Comparison of ENCODE assay signal across 8 mouse cellular contexts in genomic region chr17:49942674-49943073, GRCm38 (mm10).
DNase-seq lines count a peak whose midpoint lies in the region; ATAC-seq and TF ChIP-seq lines count a peak whose summit lies in the region.

No protein-coding gene starts in this region.

- no peaks in the 10 kb centered on the region for H3K27me3 ChIP-seq in lung, embryonic 14.5 days (ENCODE audit: insufficient read depth, low read length)
- H3K27me3 ChIP-seq in embryonic facial prominence, embryonic 10.5 days (replicated peaks; ENCODE audit: low read depth, poor library complexity, severe bottlenecking) = no peaks in the 10 kb centered on the region
- H3K27me3 ChIP-seq in splenic B cell, adult 2 months (ENCODE audit: control insufficient read depth, insufficient read depth, low read length, poor library complexity, severe bottlenecking) = no peaks in the 10 kb centered on the region

- TF ChIP-seq CTCF in lung, embryonic 14.5 days (IDR thresholded peaks at IDR 0.05; ENCODE audit: low read depth) = peak; percentile 73

- H3K36me3 ChIP-seq in lung, embryonic 14.5 days (ENCODE audit: insufficient read depth) = no peaks in the 10 kb centered on the region
- H3K36me3 ChIP-seq in embryonic facial prominence, embryonic 10.5 days (replicated peaks) = no peaks in the 10 kb centered on the region
- no peaks in the 10 kb centered on the region for H3K36me3 ChIP-seq in splenic B cell, adult 2 months (ENCODE audit: control insufficient read depth, insufficient read depth, low read length, poor library complexity, severe bottlenecking)

- H3K9me3 ChIP-seq in lung, embryonic 14.5 days (ENCODE audit: low read depth, low read length) = no peaks in the 10 kb centered on the region
- no peaks in the 10 kb centered on the region for H3K9me3 ChIP-seq in embryonic facial prominence, embryonic 10.5 days

- H3K4me3 ChIP-seq in lung, embryonic 14.5 days (ENCODE audit: low read depth, low read length) = no peak overlapping the region
- H3K4me3 ChIP-seq in embryonic facial prominence, embryonic 10.5 days = no peak overlapping the region

- H3K9ac ChIP-seq in lung, embryonic 14.5 days = no peak overlapping the region

- no peak for ATAC-seq in lung, embryonic 14.5 days (ENCODE audit: insufficient read depth)

- no peak overlapping the region for H3K4me2 ChIP-seq in lung, embryonic 14.5 days

- no peaks in the 10 kb centered on the region for H3K4me1 ChIP-seq in lung, embryonic 14.5 days (ENCODE audit: insufficient read depth)
- H3K4me1 ChIP-seq in embryonic facial prominence, embryonic 10.5 days = no peaks in the 10 kb centered on the region

- H3K27ac ChIP-seq in lung, embryonic 14.5 days (ENCODE audit: low read depth) = no peak overlapping the region
- no peak overlapping the region for H3K27ac ChIP-seq in embryonic facial prominence, embryonic 10.5 days (replicated peaks)

- 57% methylated on average over 6 of the region's 6 CpGs for WGBS in lung, embryonic 14.5 days
- 69% methylated on average over 6 of the region's 6 CpGs for WGBS in embryonic facial prominence, embryonic 10.5 days

- peak; percentile 13 to 26 for DNase-seq in adrenal gland, adult 18-20 months (ENCODE audit: low spot score in 2 of 2)
- DNase-seq in adrenal gland, adult 8-10 months = no peak
- peak; percentile 30 for DNase-seq in lung, embryonic 14.5 days
- DNase-seq in lung, postnatal 10 days = no peak
- DNase-seq in embryonic facial prominence, embryonic 10.5 days (ENCODE audit: low spot score) = peak; percentile 36
- DNase-seq in splenic B cell, adult 2 months (ENCODE audit: low read depth, low spot score) = peak; percentile 40
- no peak for DNase-seq in heart, adult 9 months (ENCODE audit: low spot score in 2 of 2)
- DNase-seq in urinary bladder, postnatal 4 days (ENCODE audit: low spot score in 2 of 2) = no peak

Comparison
In these comparisons a context has a peak if more than half of its experiments do, and no peak if none do; other contexts are left out.
1. DNase-seq: peak in adrenal gland, adult 18-20 months (2 of 2), lung, embryonic 14.5 days (single experiment), embryonic facial prominence, embryonic 10.5 days (single experiment) and splenic B cell, adult 2 months (single experiment); none in adrenal gland, adult 8-10 months (single experiment), lung, postnatal 10 days (single experiment), heart, adult 9 months (0 of 2) and urinary bladder, postnatal 4 days (0 of 2).